Mouse (Mus musculus): ENCODE data around the gene Edc4. TPM values are rescaled to one million over a fixed set of nuclear protein-coding genes. Genes with fewer than 3 reads are reported as not detected.

Edc4 gene
- polyA plus RNA-seq, 1 experiment: 193 TPM

DNA sequence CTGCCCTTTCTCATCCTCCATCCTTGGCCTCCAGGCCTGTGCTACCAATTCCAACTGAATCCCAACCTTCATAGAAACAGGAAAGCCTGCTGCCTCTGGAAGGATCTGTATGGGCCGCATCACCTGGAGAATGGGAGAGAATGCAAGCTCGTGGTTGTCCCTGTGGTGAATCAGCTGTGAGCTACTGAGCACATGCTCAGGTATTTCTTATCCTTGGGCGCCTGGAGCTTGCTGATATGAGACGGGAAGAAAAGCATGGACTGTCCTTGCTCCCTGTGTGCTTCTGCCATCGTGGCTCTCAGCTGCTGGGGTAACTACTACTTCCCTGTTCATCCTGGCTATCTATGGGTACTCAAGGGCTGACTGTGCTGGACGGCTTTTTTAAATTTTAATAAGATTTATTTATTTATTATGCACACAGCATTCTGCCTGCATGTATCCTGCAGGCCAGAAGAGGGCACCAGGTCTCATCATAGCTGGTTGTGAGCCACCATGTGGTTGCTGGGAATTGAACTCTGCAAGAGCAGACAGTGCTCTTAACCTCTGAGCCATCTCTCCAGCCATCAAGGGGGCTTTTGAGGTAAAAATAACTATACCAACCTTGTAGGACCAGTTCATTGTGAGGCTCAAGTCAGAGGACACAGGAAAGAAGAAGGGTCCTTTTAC, 14.2 kb upstream of the Edc4 start:
- TF ChIP-seq CTCF (IDR thresholded peaks at IDR 0.05; ENCODE audit: borderline replicate concordance, control insufficient read depth, extremely low read depth, insufficient read depth, low read length, poor library complexity) (no peak), POLR2A (IDR thresholded peaks at IDR 0.05; ENCODE audit: control insufficient read depth, extremely low read depth, insufficient read depth, low read length, poor library complexity) (no peak)
- no peak overlapping the region for H3K27ac ChIP-seq (ENCODE audit: control insufficient read depth, insufficient read depth, low read length)
- H3K4me1 ChIP-seq (replicated peaks; ENCODE audit: control insufficient read depth, insufficient read depth, low read length): no peaks in the 10 kb centered on the region
- no peak overlapping the region for H3K4me3 ChIP-seq (ENCODE audit: control insufficient read depth, insufficient read depth, low read length)
- 88% methylated on average over 6 of the region's 6 CpGs for WGBS
- peaks cover 4% of the 10 kb centered on the region; the same call in 1 of the 2 replicates for H3K36me3 ChIP-seq (ENCODE audit: control insufficient read depth, insufficient read depth, low read length)
- no peaks in the 10 kb centered on the region for H3K27me3 ChIP-seq (ENCODE audit: control insufficient read depth, insufficient read depth, low read length)
- no peak for DNase-seq

DNA sequence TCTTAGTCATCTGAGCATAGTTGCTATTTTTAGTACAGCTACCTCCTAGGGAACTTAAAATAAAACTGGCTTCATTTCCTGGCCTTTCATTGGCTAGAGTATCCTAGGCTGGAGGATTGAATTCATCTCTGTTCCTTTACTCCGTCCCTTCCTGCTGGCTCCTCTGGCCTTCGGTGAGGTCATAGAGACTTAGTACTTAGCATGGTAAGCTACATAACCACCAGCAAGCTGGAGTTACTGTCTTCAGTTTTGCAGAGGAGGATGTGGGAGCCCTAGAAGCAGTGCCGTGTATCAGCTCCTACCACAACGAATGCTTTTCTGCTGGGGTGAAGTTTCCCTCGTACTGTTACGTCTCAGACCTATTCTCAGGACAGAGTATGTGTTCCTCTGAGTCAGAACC, 6.4 kb upstream of the Edc4 start:
- Histone ChIP-seq H3K27ac (ENCODE audit: control insufficient read depth, insufficient read depth, low read length) (no peak overlapping the region), H3K36me3 (ENCODE audit: control insufficient read depth, insufficient read depth, low read length) (peaks cover 23% of the 10 kb centered on the region), H3K27me3 (ENCODE audit: control insufficient read depth, insufficient read depth, low read length) (no peaks in the 10 kb centered on the region), H3K4me3 (ENCODE audit: control insufficient read depth, insufficient read depth, low read length) (no peak overlapping the region), H3K4me1 (replicated peaks; ENCODE audit: control insufficient read depth, insufficient read depth, low read length) (no peaks in the 10 kb centered on the region)
- no peak for DNase-seq
- WGBS: 93% methylated on average over 6 of the region's 6 CpGs
- no peak for TF ChIP-seq CTCF (IDR thresholded peaks at IDR 0.05; ENCODE audit: borderline replicate concordance, control insufficient read depth, extremely low read depth, insufficient read depth, low read length, poor library complexity)
- TF ChIP-seq POLR2A (IDR thresholded peaks at IDR 0.05; ENCODE audit: control insufficient read depth, extremely low read depth, insufficient read depth, low read length, poor library complexity): no peak

DNA sequence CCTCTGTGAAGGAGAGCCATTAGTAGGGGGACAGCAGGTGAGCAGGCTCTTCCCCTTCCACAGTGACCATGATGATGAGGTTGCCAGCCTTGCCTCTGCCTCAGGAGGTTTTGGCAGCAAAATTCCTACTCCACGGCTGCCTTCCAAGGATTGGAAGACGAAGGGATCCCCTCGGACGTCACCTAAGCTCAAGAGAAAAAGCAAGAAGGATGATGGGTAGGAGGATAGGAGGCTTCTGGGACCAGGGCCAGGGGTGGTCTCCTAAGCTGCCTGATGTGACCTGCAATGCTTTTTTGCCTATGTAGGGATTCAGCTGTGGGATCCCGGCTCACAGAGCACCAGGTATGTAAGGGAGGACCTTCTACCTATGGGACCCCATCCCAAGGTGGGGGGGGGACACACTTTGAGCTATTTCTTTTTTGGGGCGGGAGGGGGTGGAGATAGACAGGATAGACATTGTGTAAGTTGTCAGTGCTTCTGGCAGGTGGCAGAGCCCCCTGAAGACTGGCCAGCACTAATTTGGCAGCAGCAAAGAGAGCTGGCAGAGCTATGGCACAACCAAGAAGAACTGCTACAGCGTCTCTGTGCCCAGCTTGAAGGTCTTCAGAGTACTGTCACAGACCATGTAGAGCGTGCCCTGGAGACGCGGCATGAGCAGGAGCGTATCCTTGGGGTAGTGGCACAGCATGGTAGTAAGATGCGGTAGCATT, 9.2 kb downstream of the Edc4 start:
- no peak overlapping the region for H3K4me3 ChIP-seq (ENCODE audit: control insufficient read depth, insufficient read depth, low read length)
- 98% methylated on average over 12 of the region's 12 CpGs for WGBS
- DNase-seq: no peak
- H3K27ac ChIP-seq (ENCODE audit: control insufficient read depth, insufficient read depth, low read length): no peak overlapping the region
- H3K4me1 ChIP-seq (replicated peaks; ENCODE audit: control insufficient read depth, insufficient read depth, low read length): no peaks in the 10 kb centered on the region
- no peaks in the 10 kb centered on the region for H3K27me3 ChIP-seq (ENCODE audit: control insufficient read depth, insufficient read depth, low read length)
- TF ChIP-seq CTCF (IDR thresholded peaks at IDR 0.05; ENCODE audit: borderline replicate concordance, control insufficient read depth, extremely low read depth, insufficient read depth, low read length, poor library complexity) (no peak), POLR2A (IDR thresholded peaks at IDR 0.05; ENCODE audit: control insufficient read depth, extremely low read depth, insufficient read depth, low read length, poor library complexity) (no peak)
- peaks cover 60% of the 10 kb centered on the region for H3K36me3 ChIP-seq (ENCODE audit: control insufficient read depth, insufficient read depth, low read length)

- TF ChIP-seq POLR2A (IDR thresholded peaks at IDR 0.05; ENCODE audit: control insufficient read depth, extremely low read depth, insufficient read depth, low read length, poor library complexity): no peak
- Histone ChIP-seq H3K4me1 (replicated peaks; ENCODE audit: control insufficient read depth, insufficient read depth, low read length) (no peaks in the 10 kb centered on the region), H3K4me3 (ENCODE audit: control insufficient read depth, insufficient read depth, low read length) (no peak overlapping the region), H3K36me3 (ENCODE audit: control insufficient read depth, insufficient read depth, low read length) (peaks cover 50% of the 10 kb centered on the region), H3K27me3 (ENCODE audit: control insufficient read depth, insufficient read depth, low read length) (no peaks in the 10 kb centered on the region), H3K27ac (ENCODE audit: control insufficient read depth, insufficient read depth, low read length) (no peak overlapping the region)
- DNase-seq: no peak
- WGBS: 98% methylated on average over 6 of the region's 6 CpGs
These were observed 10.2 kb downstream of the Edc4 start for GRCm38 (mm10) chr8:105890870-105891269.

DNA sequence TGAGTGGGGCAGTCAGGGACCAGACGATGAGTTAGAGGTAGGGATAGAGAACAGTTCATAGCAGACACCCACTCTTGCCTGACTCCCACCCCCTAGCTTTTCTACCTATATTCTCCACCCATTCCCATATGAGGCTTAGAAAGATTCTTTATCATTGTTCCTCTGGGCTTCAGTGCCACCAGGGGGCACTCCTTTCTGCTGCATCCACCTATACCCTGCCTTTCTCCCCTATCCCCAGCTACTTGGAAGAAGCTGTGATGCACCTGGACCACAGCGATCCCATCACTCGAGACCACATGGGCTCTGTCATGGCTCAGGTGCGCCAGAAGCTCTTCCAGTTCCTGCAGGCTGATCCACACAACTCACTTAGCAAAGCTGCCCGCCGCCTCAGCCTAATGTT, 11.8 kb downstream of the Edc4 start:
- WGBS: 93% methylated on average over 6 of the region's 6 CpGs
- peaks cover 36% of the 10 kb centered on the region for H3K36me3 ChIP-seq (ENCODE audit: control insufficient read depth, insufficient read depth, low read length)
- H3K4me1 ChIP-seq (replicated peaks; ENCODE audit: control insufficient read depth, insufficient read depth, low read length): no peaks in the 10 kb centered on the region
- no peaks in the 10 kb centered on the region for H3K27me3 ChIP-seq (ENCODE audit: control insufficient read depth, insufficient read depth, low read length)
- no peak overlapping the region for H3K27ac ChIP-seq (ENCODE audit: control insufficient read depth, insufficient read depth, low read length)
- no peak overlapping the region for H3K4me3 ChIP-seq (ENCODE audit: control insufficient read depth, insufficient read depth, low read length)
- peak; percentile 39 for DNase-seq
- no peak for TF ChIP-seq POLR2A (IDR thresholded peaks at IDR 0.05; ENCODE audit: control insufficient read depth, extremely low read depth, insufficient read depth, low read length, poor library complexity)
- TF ChIP-seq CTCF (IDR thresholded peaks at IDR 0.05; ENCODE audit: borderline replicate concordance, control insufficient read depth, extremely low read depth, insufficient read depth, low read length, poor library complexity): no peak

DNA sequence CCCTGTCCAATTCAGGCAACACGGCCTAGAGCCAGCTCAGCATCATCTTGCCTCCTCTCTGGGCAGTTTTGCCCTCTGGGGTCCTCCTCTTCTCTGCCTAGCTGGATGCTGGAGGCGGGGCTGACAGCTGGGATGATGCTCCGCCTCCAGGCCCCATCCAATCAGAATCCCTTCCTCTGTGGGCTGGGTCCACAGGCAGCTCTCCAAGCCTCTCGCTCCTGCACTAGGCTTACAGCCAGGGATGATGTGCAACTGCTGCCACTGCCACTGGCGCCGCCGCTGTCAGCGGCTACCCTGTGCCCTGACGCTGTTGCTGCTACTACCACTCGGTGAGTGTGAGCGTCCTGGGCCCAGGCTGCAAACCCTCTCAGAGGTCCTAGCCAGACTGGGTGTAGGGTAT, 12.7 kb downstream of the Edc4 start, which contains the start of gene Nrn1l:
Gene Nrn1l (plus strand): TSS at position 229 of the 400 bp plus-strand sequence.
- TF ChIP-seq POLR2A (IDR thresholded peaks at IDR 0.05; ENCODE audit: control insufficient read depth, extremely low read depth, insufficient read depth, low read length, poor library complexity) (no peak), CTCF (IDR thresholded peaks at IDR 0.05; ENCODE audit: borderline replicate concordance, control insufficient read depth, extremely low read depth, insufficient read depth, low read length, poor library complexity) (no peak)
- H3K4me3 ChIP-seq (ENCODE audit: control insufficient read depth, insufficient read depth, low read length): no peak within 1 kb of the TSS
- 89% methylated on average over 11 of the region's 11 CpGs for WGBS
- H3K36me3 ChIP-seq (ENCODE audit: control insufficient read depth, insufficient read depth, low read length): peaks cover 27% of the 10 kb centered on the region
- no peak within 1 kb of the TSS for H3K27ac ChIP-seq (ENCODE audit: control insufficient read depth, insufficient read depth, low read length)
- DNase-seq: peak; percentile 13
- H3K4me1 ChIP-seq (replicated peaks; ENCODE audit: control insufficient read depth, insufficient read depth, low read length): no peaks in the 10 kb centered on the region
- H3K27me3 ChIP-seq (ENCODE audit: control insufficient read depth, insufficient read depth, low read length): no peaks in the 10 kb centered on the region

Measured in thymus, adult 2 months (tissue).